Mouse (Mus musculus): ENCODE data around the gene Stk33. TPM values are rescaled to one million over a fixed set of nuclear protein-coding genes. Genes with fewer than 3 reads are reported as not detected.

Stk33 gene
- polyA plus RNA-seq, 1 experiment from 2014 or later: 0.46 TPM

DNA sequence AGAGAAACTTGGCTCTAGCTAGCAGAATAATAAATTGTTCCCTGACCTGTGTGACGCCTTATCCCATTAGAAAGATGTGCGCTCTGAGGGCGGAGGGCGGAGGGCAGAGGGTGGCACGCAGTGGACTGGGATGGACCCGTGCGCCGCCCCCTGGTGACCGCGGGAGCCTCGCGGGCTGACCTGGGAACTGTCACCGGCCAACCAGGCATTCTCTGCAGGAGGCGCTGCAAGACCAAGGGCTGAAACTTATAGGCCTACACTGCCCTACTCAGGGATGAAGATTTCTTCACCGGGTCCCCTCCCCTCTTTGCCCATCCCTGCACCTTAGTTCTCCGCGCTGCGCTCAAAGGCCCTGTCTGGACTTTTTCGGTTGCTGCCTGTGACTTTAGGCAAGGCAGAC, 197.6 kb downstream of the Stk33 start:
- no peak overlapping the region for H3K9ac ChIP-seq (ENCODE audit: low read depth, low read length)
- 19% methylated on average over 19 of the region's 19 CpGs for WGBS
- no peak for ATAC-seq
- peak; percentile 55 for TF ChIP-seq CTCF (IDR thresholded peaks at IDR 0.05; ENCODE audit: low read depth)
- H3K27me3 ChIP-seq (replicated peaks; ENCODE audit: control insufficient read depth, insufficient read depth, low read length): no peaks in the 10 kb centered on the region
- H3K9me3 ChIP-seq (ENCODE audit: control insufficient read depth): no peaks in the 10 kb centered on the region
- H3K4me1 ChIP-seq (replicated peaks; ENCODE audit: control insufficient read depth, insufficient read depth, low read length): no peaks in the 10 kb centered on the region
- H3K36me3 ChIP-seq (ENCODE audit: control insufficient read depth, insufficient read depth): no peaks in the 10 kb centered on the region
- no peak overlapping the region for H3K4me3 ChIP-seq (ENCODE audit: low read depth, low read length)
- H3K27ac ChIP-seq (ENCODE audit: low read depth, low read length): no peak overlapping the region
- H3K4me2 ChIP-seq (replicated peaks; ENCODE audit: low read depth): no peak overlapping the region

DNA sequence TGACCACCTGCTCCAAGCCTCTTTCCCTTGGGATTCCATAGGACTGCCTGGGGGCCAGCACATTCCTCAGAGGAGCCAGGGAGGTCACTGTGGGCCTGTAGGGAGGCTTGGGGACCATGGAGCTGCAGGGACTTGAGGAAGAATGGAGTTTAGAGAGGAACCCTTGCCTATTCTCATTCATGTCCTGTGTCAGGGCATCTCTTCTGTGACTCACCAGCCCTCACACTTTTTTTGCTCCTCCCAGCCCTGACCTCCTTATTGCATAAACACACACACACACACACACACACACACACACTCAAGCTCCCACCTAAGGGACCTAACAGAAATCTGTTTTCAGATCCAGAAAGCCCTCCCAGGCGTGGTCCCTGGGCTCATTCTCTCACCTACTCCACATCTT, 199.5 kb downstream of the Stk33 start:
- Histone ChIP-seq H3K4me1 (replicated peaks; ENCODE audit: control insufficient read depth, insufficient read depth, low read length) (no peaks in the 10 kb centered on the region), H3K4me2 (replicated peaks; ENCODE audit: low read depth) (no peak overlapping the region), H3K27me3 (replicated peaks; ENCODE audit: control insufficient read depth, insufficient read depth, low read length) (no peaks in the 10 kb centered on the region), H3K9ac (ENCODE audit: low read depth, low read length) (no peak overlapping the region), H3K36me3 (ENCODE audit: control insufficient read depth, insufficient read depth) (no peaks in the 10 kb centered on the region), H3K9me3 (ENCODE audit: control insufficient read depth) (no peaks in the 10 kb centered on the region), H3K4me3 (ENCODE audit: low read depth, low read length) (no peak overlapping the region), H3K27ac (ENCODE audit: low read depth, low read length) (no peak overlapping the region)
- WGBS: 52% methylated on average over 1 of the region's 1 CpGs
- TF ChIP-seq CTCF (IDR thresholded peaks at IDR 0.05; ENCODE audit: low read depth): no peak
- no peak for ATAC-seq

DNA sequence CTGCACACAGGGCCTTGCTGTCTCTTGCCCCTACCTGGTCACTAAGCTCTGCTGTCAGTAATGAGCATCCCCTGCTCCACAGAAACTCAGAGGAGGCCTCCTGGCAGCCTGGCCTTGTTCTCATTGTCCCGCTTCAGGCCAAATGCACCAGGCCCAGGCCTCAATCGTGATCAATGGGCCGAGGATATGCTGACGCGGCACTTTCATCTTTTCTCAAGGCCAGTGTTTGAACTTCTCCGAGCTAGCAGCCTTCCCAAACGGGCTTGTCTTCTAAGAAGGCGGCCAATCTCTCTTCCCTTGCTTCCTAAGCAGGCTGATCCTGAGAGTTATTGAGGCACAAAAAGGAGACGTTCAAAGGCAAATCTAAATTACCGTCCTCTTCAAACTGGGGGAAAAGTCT, 200.2 kb downstream of the Stk33 start:
- Histone ChIP-seq H3K27me3 (replicated peaks; ENCODE audit: control insufficient read depth, insufficient read depth, low read length) (no peaks in the 10 kb centered on the region), H3K36me3 (ENCODE audit: control insufficient read depth, insufficient read depth) (no peaks in the 10 kb centered on the region), H3K9ac (ENCODE audit: low read depth, low read length) (no peak overlapping the region), H3K27ac (ENCODE audit: low read depth, low read length) (no peak overlapping the region), H3K4me2 (replicated peaks; ENCODE audit: low read depth) (no peak overlapping the region), H3K9me3 (ENCODE audit: control insufficient read depth) (no peaks in the 10 kb centered on the region), H3K4me3 (ENCODE audit: low read depth, low read length) (no peak overlapping the region), H3K4me1 (replicated peaks; ENCODE audit: control insufficient read depth, insufficient read depth, low read length) (no peaks in the 10 kb centered on the region)
- TF ChIP-seq CTCF (IDR thresholded peaks at IDR 0.05; ENCODE audit: low read depth): no peak
- ATAC-seq: no peak
- 79% methylated on average over 10 of the region's 10 CpGs for WGBS

DNA sequence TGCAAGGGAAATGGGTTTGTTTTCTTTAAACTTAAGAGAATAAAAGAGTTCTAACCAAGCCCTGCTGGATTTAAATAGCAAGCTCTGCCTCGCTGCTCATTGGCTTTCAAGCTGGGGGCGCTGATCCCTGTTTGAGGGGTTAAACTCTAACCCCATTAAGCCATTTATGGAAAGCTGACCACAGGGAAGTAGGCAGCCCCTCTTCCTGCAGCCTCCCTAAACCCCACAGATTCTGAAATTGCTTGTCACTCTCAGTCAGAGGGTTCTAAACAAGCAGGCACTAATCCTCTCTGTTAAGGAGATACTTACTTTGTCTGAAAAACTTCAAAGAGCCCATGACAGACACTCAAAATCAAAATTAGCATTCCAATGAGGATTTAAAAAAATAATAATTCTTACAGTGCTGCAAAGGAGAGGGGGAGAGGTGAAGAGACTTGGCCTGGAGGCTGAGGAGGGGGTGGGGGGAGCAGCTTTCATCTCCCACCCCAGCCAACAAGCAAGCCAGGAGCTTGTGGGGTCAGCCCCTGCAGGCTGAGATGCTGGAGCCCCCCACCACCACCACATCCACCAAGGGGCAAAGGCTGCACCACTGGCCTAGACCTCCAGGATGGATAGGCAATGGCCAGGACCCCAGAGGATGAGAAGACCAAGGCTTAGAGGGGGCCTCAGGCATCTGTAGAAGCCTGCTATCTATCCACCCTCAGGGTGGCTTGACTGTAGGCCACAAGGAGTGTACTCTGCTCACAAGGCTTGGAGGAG, 203.8 kb downstream of the Stk33 start:
- WGBS: 52% methylated on average over 2 of the region's 2 CpGs
- no peak overlapping the region for H3K27ac ChIP-seq (ENCODE audit: low read depth, low read length)
- H3K27me3 ChIP-seq (replicated peaks; ENCODE audit: control insufficient read depth, insufficient read depth, low read length): no peaks in the 10 kb centered on the region
- H3K9ac ChIP-seq (ENCODE audit: low read depth, low read length): no peak overlapping the region
- no peak overlapping the region for H3K4me3 ChIP-seq (ENCODE audit: low read depth, low read length)
- H3K36me3 ChIP-seq (ENCODE audit: control insufficient read depth, insufficient read depth): no peaks in the 10 kb centered on the region
- TF ChIP-seq CTCF (IDR thresholded peaks at IDR 0.05; ENCODE audit: low read depth): no peak
- no peak for ATAC-seq
- H3K9me3 ChIP-seq (ENCODE audit: control insufficient read depth): no peaks in the 10 kb centered on the region
- H3K4me2 ChIP-seq (replicated peaks; ENCODE audit: low read depth): no peak overlapping the region
- H3K4me1 ChIP-seq (replicated peaks; ENCODE audit: control insufficient read depth, insufficient read depth, low read length): no peaks in the 10 kb centered on the region

DNA sequence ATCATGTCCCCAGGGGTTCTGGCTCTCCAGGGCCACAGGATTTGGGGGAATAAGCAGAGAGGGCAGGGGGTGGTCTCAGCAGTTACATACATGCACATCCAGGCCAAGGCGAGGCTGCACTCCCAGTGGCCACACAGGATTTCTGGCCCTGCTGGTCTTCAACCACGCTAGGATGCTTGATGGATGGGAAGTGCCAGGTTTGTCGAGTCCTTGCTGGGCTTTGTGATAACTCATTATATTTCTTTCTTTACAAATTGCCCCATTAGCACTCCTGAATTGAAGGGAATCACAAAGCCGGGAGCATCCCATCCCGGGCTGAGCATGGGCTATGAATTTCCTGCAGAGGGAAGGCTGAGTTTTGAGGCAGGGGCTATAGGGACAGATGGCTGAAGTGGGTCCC, 204.4 kb downstream of the Stk33 start:
- H3K36me3 ChIP-seq (ENCODE audit: control insufficient read depth, insufficient read depth): no peaks in the 10 kb centered on the region
- H3K27ac ChIP-seq (ENCODE audit: low read depth, low read length): no peak overlapping the region
- no peak overlapping the region for H3K4me3 ChIP-seq (ENCODE audit: low read depth, low read length)
- H3K27me3 ChIP-seq (replicated peaks; ENCODE audit: control insufficient read depth, insufficient read depth, low read length): no peaks in the 10 kb centered on the region
- no peak for TF ChIP-seq CTCF (IDR thresholded peaks at IDR 0.05; ENCODE audit: low read depth)
- no peak overlapping the region for H3K9ac ChIP-seq (ENCODE audit: low read depth, low read length)
- no peak for ATAC-seq
- no peak overlapping the region for H3K4me2 ChIP-seq (replicated peaks; ENCODE audit: low read depth)
- H3K9me3 ChIP-seq (ENCODE audit: control insufficient read depth): no peaks in the 10 kb centered on the region
- 57% methylated on average over 5 of the region's 5 CpGs for WGBS
- H3K4me1 ChIP-seq (replicated peaks; ENCODE audit: control insufficient read depth, insufficient read depth, low read length): no peaks in the 10 kb centered on the region

DNA sequence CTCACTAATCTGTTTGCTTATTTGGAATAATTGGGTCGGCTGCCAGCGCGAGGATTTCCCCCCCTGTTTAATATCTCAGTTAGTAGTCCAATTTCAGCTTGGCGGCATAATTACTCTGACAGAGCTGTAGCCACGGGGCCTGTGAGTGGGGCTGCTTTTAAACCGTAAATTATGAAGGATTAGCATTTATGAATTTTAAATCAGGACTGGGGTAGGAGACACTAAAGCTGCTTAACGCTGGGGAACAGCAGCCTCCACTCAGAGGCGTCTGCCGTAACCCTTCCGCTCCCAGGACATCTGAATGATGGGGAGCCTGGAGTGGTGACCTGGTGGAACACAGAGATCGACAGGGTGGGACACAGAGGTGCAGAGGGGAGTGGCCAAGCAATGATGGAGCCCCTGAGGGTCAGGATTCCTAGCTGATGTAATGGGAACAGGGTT, 207.0 kb downstream of the Stk33 start:
- no peak for TF ChIP-seq CTCF (IDR thresholded peaks at IDR 0.05; ENCODE audit: low read depth)
- H3K27me3 ChIP-seq (replicated peaks; ENCODE audit: control insufficient read depth, insufficient read depth, low read length): no peaks in the 10 kb centered on the region
- 61% methylated on average over 11 of the region's 11 CpGs for WGBS
- H3K4me3 ChIP-seq (ENCODE audit: low read depth, low read length): no peak overlapping the region
- no peaks in the 10 kb centered on the region for H3K36me3 ChIP-seq (ENCODE audit: control insufficient read depth, insufficient read depth)
- H3K9ac ChIP-seq (ENCODE audit: low read depth, low read length): no peak overlapping the region
- H3K4me1 ChIP-seq (replicated peaks; ENCODE audit: control insufficient read depth, insufficient read depth, low read length): no peaks in the 10 kb centered on the region
- no peak for ATAC-seq
- no peak overlapping the region for H3K27ac ChIP-seq (ENCODE audit: low read depth, low read length)
- H3K4me2 ChIP-seq (replicated peaks; ENCODE audit: low read depth): no peak overlapping the region
- no peaks in the 10 kb centered on the region for H3K9me3 ChIP-seq (ENCODE audit: control insufficient read depth)
